Mouse (Mus musculus) embryo, embryonic 9.5 days (tissue): ENCODE measurements around the gene Scarb2.
"Not testable (repeated sequence)": the region's sequence is repeated elsewhere in the genome, so short reads cannot be mapped to it uniquely, and the experiment has no call there.

ENCODE experiments used
- DNase-seq: peaks from one replicate; pipeline ENCODE4 v3.0.0-alpha.2; 2017; ENCODE audit errors: extremely low spot score

The Scarb2 gene

GRCm38 (mm10) chr5:92506733-92507132, at the start of gene Scarb2:
Gene Scarb2, minus strand, starts transcription at chr5:92506833.
- no peak for DNase-seq

GRCm38 (mm10) chr5:92555905-92556304, 49.3 kb upstream of the Scarb2 start:
- no peak for DNase-seq

DNA sequence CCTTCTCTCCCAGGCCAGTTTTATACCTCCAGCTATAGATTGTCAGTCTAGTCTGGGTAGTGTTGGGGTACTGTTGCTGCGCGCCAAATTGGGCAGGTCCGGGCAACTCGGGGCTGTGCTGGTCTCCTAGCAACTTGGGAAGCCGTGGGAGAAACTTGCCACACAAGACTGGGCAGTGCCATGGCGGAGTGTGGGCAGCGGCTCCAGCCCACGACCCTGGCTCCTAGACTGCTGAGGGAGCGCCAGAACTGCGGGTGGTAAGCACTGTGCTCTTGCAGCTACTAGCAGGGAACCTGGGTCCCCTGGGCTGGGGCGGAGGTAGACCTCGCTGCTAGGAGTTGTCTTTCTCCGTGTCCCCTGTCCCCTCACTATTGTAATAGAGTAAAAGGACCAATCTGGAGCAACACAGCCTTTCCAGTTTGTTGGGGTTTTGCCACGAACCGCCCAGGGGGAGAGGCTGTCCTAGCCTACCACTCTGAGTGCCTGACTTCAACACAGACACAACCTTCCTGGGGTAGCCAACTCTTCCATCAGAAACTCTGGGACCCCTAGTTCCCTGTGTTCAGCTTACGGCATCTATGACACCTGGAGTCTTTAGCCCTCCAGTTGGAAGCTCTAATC, 48.4 kb upstream of the Scarb2 start, which contains the start of gene Fam47e:
Gene Fam47e, plus strand, starts transcription at position 179 of the 621 bp plus-strand sequence.
- DNase-seq = no peak

- DNase-seq = no peak
Observed at GRCm38 (mm10) chr5:92554443-92554842, 47.8 kb upstream of the Scarb2 start.

DNA sequence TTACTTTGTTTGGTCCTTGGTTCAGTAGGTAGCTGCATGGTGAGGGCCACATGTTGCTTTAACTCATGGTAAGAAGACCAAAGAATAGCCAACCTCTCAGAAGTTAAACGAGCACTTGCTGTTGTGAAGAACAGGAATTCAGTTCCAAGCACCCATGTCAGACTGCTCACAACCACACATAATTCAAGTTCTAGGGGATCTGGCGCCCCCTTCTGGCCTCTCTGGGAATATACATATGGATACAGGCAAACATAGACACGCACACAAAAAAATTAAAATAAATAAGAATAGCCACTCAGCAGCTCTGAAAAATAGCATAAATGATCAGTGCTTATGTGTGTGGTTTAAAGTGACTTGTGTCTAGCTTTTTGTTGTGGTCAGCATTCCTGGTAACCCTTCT, 47.3 kb upstream of the Scarb2 start:
- DNase-seq = no peak

- no peak for DNase-seq
Observed at GRCm38 (mm10) chr5:92552611-92553010, 46.0 kb upstream of the Scarb2 start.

DNA sequence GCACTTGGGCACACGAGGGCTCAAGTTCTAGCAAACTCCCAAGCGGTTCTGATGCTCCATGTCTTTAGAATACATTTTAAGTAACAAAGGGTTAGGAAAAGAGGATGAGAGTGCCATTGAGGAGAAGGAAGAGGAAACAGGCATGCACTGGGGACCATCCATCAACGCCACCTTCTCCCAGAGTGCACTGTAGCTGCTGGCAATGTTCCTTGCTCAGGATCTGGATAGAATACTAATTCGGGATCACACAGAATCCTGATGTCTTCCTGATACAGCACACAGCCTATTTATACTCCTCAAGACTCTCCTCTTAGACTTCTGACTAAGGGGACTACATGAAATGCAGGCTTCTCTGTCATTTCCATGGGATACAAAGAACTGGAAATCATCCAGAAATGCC, 33.1 kb upstream of the Scarb2 start:
- no peak for DNase-seq

- no peak for DNase-seq
Observed at GRCm38 (mm10) chr5:92524821-92525258, 18.2 kb upstream of the Scarb2 start.

GRCm38 (mm10) chr5:92521131-92521530, 14.5 kb upstream of the Scarb2 start:
- not testable (repeated sequence) for DNase-seq

- no peak for DNase-seq
Observed at GRCm38 (mm10) chr5:92512066-92512465, 5.4 kb upstream of the Scarb2 start.

DNA sequence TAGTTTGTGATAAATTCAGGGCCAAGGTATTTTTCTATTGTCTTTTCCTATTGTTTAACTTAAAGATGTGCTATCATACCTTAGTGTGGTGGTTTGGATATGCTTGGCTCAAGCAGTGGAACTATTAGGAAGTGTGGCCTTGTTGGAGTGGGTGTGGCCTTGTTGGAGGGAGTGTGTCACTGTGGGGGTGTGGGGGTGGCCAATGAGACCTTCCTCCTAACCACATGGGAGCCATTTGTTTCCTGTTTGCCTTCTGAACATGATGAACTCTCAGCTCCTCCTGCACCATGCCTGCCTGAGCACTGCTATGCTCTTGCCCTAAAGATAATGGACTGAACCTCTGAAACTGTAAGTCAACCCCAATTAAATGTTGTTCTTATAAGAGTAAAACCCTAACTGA, 4.6 kb upstream of the Scarb2 start:
- no peak for DNase-seq

GRCm38 (mm10) chr5:92508853-92509252, 2.2 kb upstream of the Scarb2 start:
- DNase-seq = no peak

- peak; percentile 51 for DNase-seq
Observed at GRCm38 (mm10) chr5:92506301-92506729, 318 bp downstream of the Scarb2 start.

DNA sequence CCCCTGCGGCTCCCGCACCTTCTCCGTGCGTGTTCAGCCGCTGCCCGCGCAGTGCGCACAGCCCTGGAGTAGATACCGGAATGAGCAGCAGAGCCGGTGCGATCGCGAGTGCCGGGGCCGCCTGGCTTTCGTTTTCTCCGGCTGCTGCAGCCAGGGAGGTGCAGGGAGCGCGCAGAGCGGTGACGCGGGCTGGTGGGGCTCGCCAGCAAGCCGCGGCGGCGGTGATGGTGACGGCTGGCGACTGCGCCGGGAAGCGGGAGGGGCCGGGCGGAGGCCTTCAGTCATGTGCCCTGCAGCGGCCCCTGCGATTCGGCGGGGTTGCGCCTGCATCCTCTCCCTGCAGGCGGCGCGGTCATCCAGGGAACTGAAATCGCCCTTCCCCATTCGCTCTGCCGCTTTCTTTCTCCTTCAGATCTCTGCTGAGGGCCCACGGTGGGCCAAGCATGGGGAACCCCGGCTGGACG, 1.2 kb downstream of the Scarb2 start:
- peak; percentile 92 for DNase-seq

DNA sequence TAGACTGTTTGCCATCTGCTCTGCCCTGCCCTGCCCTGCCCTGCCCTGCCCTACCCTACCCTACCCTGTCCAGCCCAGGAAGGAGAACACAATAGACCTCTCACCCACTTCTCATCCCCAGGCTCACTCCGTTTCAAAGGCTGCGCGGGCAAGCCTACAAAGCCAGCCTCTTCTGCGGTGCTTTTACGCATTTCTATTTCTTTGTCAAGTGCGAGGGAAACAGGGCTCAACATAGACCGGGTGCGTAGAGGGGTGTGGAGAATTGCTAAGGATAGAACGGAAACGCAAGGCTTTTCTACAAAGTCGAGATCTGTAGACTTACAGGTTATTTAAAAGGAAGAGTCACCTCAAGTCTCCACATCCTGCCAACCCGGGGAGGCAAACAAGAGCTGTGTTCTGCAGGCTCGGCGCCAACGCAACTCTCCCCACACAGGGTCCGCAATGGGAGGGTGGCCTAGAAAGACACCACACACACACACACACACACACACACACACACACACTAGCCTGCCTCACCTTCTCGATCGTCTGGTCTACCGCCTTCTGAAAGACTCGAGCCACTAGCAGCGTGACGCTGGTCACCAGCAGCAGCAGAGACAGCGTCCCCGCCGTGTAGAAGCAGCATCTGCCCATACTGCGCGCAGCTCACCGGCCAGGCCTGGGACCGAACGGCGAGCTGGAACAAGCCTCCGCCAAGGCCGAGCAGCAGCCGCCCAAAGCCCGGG, 1.8 kb downstream of the Scarb2 start:
- peak; percentile 60 for DNase-seq

DNA sequence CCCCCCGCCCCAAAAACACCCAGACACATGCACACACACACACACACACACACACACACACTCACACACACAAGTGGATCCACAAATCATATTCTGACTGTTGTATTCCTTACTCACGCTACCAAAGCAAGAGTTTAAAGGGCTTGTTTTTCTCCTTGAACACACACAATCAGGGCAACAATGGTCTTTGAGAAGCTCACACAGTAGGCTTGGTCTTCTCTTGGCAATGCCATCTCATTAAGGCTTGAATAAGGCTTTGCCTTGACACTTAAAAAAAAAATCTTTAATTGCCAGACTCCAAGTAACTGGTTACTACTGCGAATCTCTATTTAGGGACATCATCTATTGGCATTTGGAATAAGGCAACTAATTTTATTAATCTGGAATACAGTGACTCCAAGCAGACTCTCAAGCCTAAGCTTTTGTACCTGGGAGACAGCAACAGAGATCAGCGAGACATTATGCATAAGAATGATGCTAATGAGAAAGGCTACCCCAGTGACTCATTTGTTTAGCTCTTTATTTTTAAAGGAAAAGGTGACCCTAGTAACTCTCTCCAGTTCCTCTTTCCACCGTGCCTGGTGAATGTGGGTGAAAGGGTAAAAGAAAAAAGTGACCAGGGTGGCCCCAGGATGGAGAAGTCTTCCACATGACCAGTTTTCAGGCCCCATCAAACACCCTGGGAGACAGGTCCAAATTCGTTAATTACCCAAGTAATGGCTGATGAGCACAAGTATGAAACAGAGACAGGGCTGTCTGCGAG, 2.6 kb downstream of the Scarb2 start:
- no peak for DNase-seq

GRCm38 (mm10) chr5:92503356-92503847, 3.2 kb downstream of the Scarb2 start:
- DNase-seq = no peak

DNA sequence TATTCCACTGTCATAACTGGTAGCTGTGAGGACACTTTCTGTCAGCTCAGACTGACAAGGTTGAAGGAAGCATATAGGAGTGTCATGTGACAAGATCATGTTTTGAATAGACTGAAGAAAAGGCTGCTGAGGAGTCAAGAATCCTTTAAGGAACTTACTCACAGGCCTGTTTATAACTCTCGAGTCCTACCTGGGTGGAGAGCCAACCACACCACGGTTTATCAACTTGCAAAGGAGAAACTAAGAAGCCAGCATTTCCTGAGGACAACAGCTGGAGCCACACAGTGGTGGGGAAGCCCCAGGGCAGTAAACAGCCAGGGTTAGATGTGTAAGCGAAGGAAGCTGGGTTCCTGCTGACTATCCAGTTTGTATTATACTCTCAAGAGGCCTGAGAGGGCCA, 7.3 kb downstream of the Scarb2 start:
- no peak for DNase-seq

GRCm38 (mm10) chr5:92498661-92499060, 8.0 kb downstream of the Scarb2 start:
- DNase-seq = no peak

DNA sequence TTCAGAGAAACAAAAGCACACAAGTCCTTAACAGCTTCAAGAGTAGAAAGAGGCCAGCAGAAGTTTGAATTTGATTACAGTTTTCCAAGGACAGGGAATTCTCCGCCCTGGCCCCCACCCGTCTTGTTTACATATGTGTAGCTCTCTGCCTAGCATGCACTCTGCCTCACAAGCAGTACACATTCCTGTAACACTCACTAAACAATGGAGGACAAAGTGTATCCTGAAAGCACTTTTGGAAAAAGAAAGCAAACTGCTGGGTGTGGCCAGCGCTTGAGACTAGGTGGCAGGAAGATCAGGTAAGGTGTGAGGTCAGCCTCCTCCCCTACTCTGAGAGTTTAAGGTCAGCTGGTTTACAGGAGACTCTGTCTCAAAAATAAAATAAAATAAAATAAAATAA, 8.4 kb downstream of the Scarb2 start:
- DNase-seq = no peak

DNA sequence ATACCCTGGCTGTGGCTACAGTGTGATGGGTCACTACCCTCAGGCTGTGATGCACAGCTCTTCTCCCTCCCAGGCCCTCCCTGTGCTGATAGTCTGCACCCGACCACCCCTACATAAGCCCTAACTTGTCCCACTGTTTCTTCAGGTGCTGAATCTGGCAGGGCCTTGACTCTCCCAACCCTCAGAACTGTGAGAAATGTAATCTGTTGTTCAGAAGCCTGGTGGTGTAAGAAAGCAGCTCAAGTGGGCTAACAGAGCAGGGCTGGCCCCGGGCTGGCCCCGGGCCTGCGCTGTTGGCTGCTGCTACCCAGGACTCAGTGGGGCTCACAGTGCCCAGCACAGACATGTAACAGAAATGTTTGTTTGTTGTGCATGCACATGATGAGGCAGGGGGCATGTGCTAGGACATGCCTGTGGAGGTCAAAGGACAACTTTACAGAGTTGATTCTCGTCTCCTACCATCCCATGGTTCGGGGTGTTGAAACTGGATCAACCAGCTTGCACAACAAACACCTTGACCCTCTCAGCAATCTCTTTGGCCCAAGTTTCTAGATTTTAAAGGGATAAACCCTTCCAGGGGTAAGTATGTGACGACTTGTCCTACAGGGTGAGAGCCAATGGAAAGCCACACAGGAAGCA, 10.7 kb downstream of the Scarb2 start:
- no peak for DNase-seq

GRCm38 (mm10) chr5:92495291-92495690, 11.3 kb downstream of the Scarb2 start:
- no peak for DNase-seq
